Mouse (Mus musculus) left cerebral cortex, adult 2 months (tissue): ENCODE data around the gene Lims1. TPM values are rescaled to one million over a fixed set of nuclear protein-coding genes. Genes with fewer than 3 reads are reported as not detected.
"Not testable (repeated sequence)": the region's sequence is repeated elsewhere in the genome, so short reads cannot be mapped to it uniquely, and the experiment has no call there.

Experiments
- DNase-seq, 2 experiments: peaks; one replicate each; pipeline ENCODE4 v3.0.0; 2021 to 2022; ENCODE audit warnings: low spot score in 2 of 2, mixed read lengths in 1 of 2; ENCODE audit errors: extremely low spot score in 1 of 2
- H3K27ac ChIP-seq: fragments of 200-600 bp; 2 replicates; pipeline ENCODE4 v1.8.1; 2022
- H3K4me3 ChIP-seq: fragments of 200-600 bp; 2 replicates; pipeline ENCODE4 v1.8.1; 2022
- CTCF ChIP-seq: fragments of 200-600 bp; IDR thresholded peaks from 2 replicates; pipeline ENCODE4 v1.8.1; 2022; ENCODE audit warnings: antibody characterized with exemption, mild to moderate bottlenecking, moderate library complexity
- intact Hi-C: fragments of 180-260 bp; cut with DNase I; formaldehyde crosslinking; loops from one replicate; pipeline ENCODE4 v1.15.1; 2025
- total RNA-seq, 2 experiments: library from RNA; stranded (reverse); gene quantifications; 2 replicates each; pipeline ENCODE4 v1.2.3; 2021

Lims1 gene
- total RNA-seq, 2 experiments from 2014 or later, result 22.4 to 22.8 TPM

GRCm38 (mm10) chr10:58328517-58329108 is 5.3 kb downstream of the Lims1 start:
- Histone ChIP-seq H3K4me3 (no peak overlapping the region), H3K27ac (no peak overlapping the region)
- no peak for DNase-seq
- TF ChIP-seq CTCF, result no peak
- intact Hi-C loops, result no loop called here

GRCm38 (mm10) chr10:58330635-58331034 is 7.4 kb downstream of the Lims1 start:
- no peak overlapping the region for H3K27ac ChIP-seq
- intact Hi-C loops, result no loop called here
- DNase-seq, result no peak
- no peak overlapping the region for H3K4me3 ChIP-seq
- no peak for TF ChIP-seq CTCF

- TF ChIP-seq CTCF, result no peak
- no peak overlapping the region for H3K4me3 ChIP-seq
- H3K27ac ChIP-seq, result peak overlapping the region; percentile 13
- intact Hi-C loops, result no loop called here
- no peak for DNase-seq
Observed at GRCm38 (mm10) chr10:58331741-58332140, 8.5 kb downstream of the Lims1 start.

- H3K4me3 ChIP-seq, result no peak overlapping the region
- TF ChIP-seq CTCF, result no peak
- intact Hi-C loops, result no loop called here
- no peak overlapping the region for H3K27ac ChIP-seq
- no peak for DNase-seq
Observed at GRCm38 (mm10) chr10:58333414-58333813, 10.1 kb downstream of the Lims1 start.

GRCm38 (mm10) chr10:58336156-58336555 is 12.9 kb downstream of the Lims1 start:
- Histone ChIP-seq H3K27ac (no peak overlapping the region), H3K4me3 (no peak overlapping the region)
- DNase-seq, result no peak
- intact Hi-C loops, result no loop called here
- TF ChIP-seq CTCF, result no peak

- intact Hi-C loops, DNase-seq, H3K27ac ChIP-seq, H3K4me3 ChIP-seq: not testable (repeated sequence)
Observed at GRCm38 (mm10) chr10:58337091-58337490, 13.8 kb downstream of the Lims1 start.

GRCm38 (mm10) chr10:58338590-58338989 is 15.3 kb downstream of the Lims1 start:
- no peak for DNase-seq
- H3K27ac ChIP-seq, result peak overlapping the region; percentile 51
- no peak overlapping the region for H3K4me3 ChIP-seq
- intact Hi-C loops, result no loop called here
- no peak for TF ChIP-seq CTCF

- Histone ChIP-seq H3K4me3 (no peak overlapping the region), H3K27ac (peak overlapping the region; percentile 4)
- intact Hi-C loops, result no loop called here
- no peak for DNase-seq
- no peak for TF ChIP-seq CTCF
Observed at GRCm38 (mm10) chr10:58341685-58342084, 18.4 kb downstream of the Lims1 start.

- no peak for DNase-seq
- intact Hi-C loops, result no loop called here
- Histone ChIP-seq H3K4me3 (no peak overlapping the region), H3K27ac (peak overlapping the region; percentile 4; the same call in 1 of the 2 replicates)
- TF ChIP-seq CTCF, result no peak
Observed at GRCm38 (mm10) chr10:58342199-58342598, 18.9 kb downstream of the Lims1 start.

- H3K27ac ChIP-seq, result 0 out of 2 replicates have a peak overlapping the region, but pooled peaks have one; percentile 40
- TF ChIP-seq CTCF, result no peak
- no peak for DNase-seq
- intact Hi-C loops, result no loop called here
- H3K4me3 ChIP-seq, result no peak overlapping the region
Observed at GRCm38 (mm10) chr10:58343552-58343951, 20.3 kb downstream of the Lims1 start.

GRCm38 (mm10) chr10:58350600-58350999 is 27.3 kb downstream of the Lims1 start:
- Histone ChIP-seq H3K4me3 (no peak overlapping the region), H3K27ac (no peak overlapping the region)
- TF ChIP-seq CTCF, result no peak
- intact Hi-C loops, result no loop called here
- DNase-seq, result no peak

- no peak for TF ChIP-seq CTCF
- Histone ChIP-seq H3K4me3 (no peak overlapping the region), H3K27ac (no peak overlapping the region)
- DNase-seq, result no peak
- intact Hi-C loops, result no loop called here
Observed at GRCm38 (mm10) chr10:58351670-58352069, 28.4 kb downstream of the Lims1 start.

GRCm38 (mm10) chr10:58352364-58352763 is 29.1 kb downstream of the Lims1 start:
- no peak overlapping the region for H3K27ac ChIP-seq
- DNase-seq, result no peak
- no peak for TF ChIP-seq CTCF
- intact Hi-C loops, result no loop called here
- H3K4me3 ChIP-seq, result no peak overlapping the region

GRCm38 (mm10) chr10:58354561-58354960 is 31.3 kb downstream of the Lims1 start:
- no peak for TF ChIP-seq CTCF
- intact Hi-C loops, result no loop called here
- Histone ChIP-seq H3K27ac (no peak overlapping the region; the same call in 1 of the 2 replicates), H3K4me3 (no peak overlapping the region)
- DNase-seq, result no peak
